Mouse (Mus musculus): Measurements from ENCODE around the gene Hspa1l.
"Not testable (repeated sequence)": the region's sequence is repeated elsewhere in the genome, so short reads cannot be mapped to it uniquely, and the experiment has no call there.

Gene Hspa1l

GRCm38 (mm10) chr17:34951636-34952377, 20.7 kb upstream of the Hspa1l start:
- DNase-seq, result no peak

DNA sequence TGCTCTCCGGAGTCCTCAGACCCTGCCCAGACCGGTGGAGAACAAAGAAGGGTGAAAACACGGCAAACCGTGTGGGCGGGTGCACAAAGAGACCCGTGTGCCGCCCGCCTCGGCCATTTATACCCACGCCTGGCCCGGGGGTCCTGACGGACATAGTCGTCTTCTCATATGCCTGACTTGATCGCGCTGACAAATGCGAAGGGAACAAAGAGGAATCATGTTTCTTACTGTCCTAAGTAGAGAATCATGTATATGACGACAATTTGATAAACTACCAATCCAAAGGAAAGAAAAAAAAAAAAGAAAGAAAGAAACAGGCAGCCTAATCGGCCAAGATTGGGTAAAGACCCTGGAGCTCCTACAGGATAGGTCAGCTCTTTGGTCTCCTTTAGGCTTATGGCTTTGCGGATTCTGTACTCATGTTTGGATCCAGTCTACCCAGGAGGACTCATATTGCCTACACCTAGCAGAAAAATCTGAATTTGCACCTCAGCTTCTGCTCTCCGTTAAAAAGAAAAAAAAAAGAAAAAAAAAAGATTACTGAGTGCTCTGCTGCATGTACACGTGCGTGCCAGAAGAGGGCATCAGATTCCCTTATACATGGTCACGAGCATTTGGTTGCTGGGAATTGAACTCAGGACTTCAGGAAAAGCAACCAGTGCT, 20.0 kb upstream of the Hspa1l start:
- peak; percentile 81 to 85 for DNase-seq

GRCm38 (mm10) chr17:34953258-34953657, 19.2 kb upstream of the Hspa1l start:
- DNase-seq, result no peak

- no peak for DNase-seq
Observed at GRCm38 (mm10) chr17:34953904-34954303, 18.6 kb upstream of the Hspa1l start.

GRCm38 (mm10) chr17:34954831-34955230, 17.7 kb upstream of the Hspa1l start:
- DNase-seq, result peak in 1 of 2 experiments; percentile 17

DNA sequence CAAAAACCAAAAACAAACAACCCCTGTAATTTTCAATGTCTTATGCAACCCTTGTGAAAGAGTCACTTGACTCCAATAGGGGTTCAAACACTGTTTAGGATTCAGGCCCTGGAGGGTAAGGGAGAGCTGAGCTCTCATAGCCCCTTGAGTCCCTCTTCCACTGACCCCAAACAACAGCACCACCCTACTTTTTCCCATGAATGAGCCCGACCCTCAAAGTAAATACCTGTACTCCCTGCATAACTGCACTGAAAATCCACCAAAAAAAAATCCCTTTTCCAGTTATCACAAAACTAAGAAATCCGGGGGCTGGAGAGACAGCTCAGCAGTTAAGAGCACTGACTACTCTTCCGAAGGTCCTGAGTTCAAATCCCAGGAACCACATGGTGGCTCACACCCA, 16.6 kb upstream of the Hspa1l start:
- DNase-seq, result no peak

DNA sequence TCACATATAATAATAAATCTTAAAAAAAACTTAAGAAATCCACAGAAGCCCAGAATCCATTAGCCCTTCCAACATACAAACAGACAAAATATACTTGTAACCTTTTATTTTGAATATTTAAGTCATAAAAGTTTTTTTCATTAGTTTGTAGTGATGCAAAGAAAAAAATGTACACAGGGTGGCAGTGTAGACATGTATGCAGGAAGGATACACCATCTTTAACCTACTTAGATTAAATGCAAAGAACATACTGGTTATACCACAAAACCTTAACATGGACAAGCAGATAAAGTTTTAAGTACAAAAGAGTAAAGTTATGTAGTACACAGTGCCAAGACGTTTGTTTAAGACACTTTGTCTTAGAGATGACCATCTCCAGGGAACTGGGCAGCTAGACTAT, 16.2 kb upstream of the Hspa1l start:
- DNase-seq, result no peak

DNA sequence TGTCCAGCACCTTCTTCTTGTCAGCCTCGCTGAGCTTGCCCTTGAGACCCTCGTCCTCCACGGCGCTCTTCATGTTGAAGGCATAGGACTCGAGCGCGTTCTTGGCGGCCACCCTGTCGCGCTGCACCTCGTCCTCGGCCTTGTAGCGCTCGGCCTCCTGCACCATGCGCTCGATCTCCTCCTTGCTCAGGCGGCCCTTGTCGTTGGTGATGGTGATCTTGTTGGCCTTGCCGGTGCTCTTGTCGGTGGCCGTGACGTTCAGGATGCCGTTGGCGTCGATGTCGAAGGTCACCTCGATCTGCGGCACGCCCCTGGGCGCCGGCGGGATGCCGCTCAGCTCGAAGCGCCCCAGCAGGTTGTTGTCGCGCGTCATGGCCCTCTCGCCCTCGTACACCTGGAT, 15.2 kb upstream of the Hspa1l start:
- DNase-seq, result peak in 1 of 2 experiments; percentile 37

DNA sequence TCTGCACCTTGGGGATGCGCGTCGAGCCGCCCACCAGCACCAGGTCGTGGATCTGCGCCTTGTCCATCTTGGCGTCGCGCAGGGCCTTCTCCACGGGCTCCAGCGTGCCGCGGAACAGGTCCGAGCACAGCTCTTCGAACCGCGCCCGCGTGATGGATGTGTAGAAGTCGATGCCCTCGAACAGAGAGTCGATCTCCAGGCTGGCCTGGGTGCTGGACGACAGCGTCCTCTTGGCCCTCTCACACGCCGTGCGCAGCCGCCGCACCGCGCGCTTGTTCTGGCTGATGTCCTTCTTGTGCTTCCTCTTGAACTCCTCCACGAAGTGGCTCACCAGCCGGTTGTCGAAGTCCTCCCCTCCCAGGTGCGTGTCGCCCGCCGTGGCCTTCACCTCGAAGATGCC, 14.5 kb upstream of the Hspa1l start:
- DNase-seq, result not testable (repeated sequence)

DNA sequence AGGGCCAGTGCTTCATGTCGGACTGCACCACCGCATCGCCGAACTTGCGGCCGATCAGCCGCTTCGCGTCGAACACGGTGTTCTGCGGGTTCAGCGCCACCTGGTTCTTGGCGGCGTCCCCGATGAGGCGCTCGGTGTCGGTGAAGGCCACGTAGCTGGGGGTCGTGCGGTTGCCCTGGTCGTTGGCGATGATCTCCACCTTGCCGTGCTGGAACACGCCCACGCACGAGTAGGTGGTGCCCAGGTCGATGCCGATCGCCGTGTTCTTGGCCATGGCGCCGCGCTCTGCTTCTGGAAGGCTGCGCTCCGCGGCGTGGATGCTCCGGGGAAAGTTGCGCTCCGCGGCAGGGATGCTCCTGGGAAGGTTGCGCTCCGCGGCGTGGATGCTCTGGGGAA, 13.8 kb upstream of the Hspa1l start:
- not testable (repeated sequence) for DNase-seq

- DNase-seq, result peak; percentile 85 to 90
Observed at GRCm38 (mm10) chr17:34959130-34959778, 13.2 kb upstream of the Hspa1l start, which contains the start of gene Hspa1b. Gene Hspa1b (minus strand): TSS chr17:34959238.

DNA sequence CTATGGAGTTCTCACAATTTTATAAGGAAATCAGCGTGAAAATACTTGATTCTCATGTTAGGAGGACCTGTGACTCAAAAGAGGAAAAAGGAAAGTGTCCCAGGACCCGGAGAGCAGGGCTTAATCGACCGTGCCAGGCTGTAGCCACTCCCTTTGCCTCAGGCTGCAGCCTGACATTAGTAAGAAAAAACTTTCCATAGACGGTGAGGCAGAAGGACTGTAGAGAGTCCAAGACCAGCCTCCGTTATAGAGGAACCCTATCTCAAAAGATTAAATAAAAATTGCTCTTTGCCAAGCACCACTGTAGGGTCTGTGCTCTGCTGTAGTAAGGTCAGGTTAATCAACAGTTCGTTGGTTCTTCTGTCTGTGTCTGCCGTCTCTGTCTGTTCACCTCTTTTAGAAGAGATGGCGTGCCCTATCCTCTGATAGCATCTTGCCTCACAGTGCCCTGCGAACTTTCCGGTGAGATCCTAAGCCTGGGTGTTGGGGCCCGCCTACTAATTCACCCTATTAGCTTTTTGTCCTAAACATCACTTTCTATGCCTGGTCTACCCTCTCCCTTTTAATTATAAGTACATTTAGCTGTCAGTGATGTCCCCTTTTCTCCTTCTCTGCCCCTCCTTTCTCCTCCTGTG, 12.5 kb upstream of the Hspa1l start:
- peak; percentile 68 to 83 for DNase-seq

DNA sequence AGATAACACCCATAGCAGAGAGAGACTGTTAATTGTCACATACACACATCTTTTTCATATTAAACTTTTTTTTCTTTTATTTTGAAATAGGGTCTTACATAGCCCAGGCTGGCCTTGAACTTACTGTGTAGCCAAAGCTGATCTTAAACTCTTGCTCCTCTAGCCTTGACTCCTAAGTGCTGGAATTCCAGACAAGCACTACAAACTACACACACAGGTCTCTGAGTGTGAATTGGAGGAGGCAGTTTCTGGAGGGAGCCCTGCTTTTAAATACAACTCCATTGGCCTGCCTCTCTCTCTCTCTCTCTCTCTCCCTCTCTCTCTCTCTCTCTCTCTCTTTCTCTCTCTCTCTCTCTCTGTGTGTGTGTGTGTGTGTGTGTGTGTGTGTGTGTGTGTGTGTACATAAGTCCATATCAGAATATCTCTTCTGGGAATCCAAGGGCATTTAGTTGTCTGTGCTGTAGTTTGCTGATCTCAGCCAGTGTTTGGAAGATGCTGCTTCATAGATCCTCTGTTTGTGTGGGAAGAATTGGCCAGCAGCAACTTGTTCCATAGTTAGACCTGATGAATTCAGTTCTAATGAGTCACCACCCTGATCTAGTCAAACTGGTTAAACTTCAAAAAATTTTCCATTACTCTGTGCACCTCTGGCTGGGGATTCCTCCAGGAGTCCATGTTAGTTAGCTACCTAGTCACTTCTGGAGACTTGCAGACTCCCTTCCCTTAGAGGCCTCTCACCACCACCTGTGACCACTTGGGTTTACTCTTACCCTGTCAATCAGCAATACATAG, 11.6 kb upstream of the Hspa1l start:
- no peak for DNase-seq

DNA sequence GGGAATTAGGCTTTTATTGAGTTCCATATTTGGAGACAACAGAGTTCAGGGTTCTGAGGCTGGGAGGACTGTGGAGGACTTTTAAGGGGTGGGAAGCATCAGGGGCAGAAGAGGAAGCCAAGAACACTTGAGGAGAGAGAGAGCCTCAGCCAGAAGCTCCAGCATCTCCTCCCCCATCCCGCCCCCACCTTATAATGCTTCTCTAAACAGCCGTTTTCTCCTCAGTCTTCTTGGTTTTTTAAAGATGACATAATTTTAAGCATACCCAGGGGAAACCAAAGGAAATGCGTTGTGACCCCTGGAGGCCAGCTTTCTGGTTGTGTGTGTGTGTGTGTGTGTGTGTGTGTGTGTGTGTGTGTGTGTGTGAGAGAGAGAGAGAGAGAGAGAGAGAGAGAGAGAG, 10.4 kb upstream of the Hspa1l start:
- DNase-seq, result peak in 1 of 2 experiments; percentile 54

DNA sequence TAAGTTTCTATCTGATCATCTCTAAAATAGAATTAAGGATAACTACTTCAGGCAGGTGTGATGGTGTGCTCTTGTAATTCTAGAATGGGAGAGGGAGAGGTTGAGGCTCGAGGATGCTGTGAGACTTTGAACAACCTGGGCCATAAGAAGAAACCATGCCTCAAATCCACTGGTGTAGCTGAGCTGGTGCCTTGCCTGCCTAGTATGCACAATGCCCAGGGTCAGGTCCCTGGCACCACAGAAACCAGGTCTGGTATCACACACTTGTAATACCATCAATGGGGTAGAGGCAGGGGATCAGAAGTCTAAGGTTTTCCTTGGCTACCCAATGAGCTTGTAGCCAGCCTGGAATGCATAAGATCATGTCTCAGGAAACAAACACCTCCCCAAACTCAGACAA, 9.7 kb upstream of the Hspa1l start:
- DNase-seq, result no peak

- DNase-seq, result peak; percentile 48 to 82
Observed at GRCm38 (mm10) chr17:34964640-34965049, 7.9 kb upstream of the Hspa1l start.

DNA sequence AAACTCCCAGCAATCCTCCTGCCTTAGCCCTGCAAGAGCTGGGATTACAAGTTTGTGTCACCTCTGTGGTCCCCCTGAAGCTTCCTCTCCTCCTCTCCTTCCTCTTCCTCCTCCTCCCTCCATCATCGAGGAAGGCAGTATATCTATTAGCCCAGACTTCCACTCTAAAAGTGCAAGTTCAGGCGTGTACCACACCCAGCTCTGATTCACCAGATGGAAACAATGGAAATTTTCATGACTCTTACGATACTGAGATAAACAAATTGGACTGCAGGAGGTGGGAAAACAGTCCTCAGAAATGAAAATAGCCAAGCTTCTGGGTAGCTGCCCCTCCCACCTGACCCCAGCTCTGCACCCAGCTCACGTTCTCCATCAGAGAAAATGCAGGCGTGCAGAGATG, 6.9 kb upstream of the Hspa1l start:
- DNase-seq, result no peak

DNA sequence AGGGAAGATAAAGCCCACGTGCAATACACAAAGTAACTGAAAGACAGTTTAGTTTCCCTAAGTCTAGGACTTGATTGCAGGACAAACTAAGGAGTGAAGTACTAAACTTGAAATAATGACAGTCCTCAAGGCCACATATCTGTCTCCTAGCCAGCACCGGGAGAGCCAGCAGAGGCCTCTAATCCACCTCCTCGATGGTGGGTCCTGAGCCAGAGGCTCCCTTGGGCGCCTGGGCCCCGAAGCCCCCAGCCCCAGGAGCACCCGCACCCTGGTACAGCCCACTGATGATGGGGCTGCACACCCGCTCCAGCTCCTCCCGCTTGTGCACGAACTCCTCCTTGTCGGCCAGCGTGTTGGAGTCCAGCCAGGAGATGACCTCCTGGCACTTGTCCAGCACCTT, 2.7 kb upstream of the Hspa1l start, which contains the start of gene Gm20481:
Gene Gm20481 (plus strand): TSS at position 91 of the 400 bp plus-strand sequence.
- DNase-seq, result not testable (repeated sequence)

DNA sequence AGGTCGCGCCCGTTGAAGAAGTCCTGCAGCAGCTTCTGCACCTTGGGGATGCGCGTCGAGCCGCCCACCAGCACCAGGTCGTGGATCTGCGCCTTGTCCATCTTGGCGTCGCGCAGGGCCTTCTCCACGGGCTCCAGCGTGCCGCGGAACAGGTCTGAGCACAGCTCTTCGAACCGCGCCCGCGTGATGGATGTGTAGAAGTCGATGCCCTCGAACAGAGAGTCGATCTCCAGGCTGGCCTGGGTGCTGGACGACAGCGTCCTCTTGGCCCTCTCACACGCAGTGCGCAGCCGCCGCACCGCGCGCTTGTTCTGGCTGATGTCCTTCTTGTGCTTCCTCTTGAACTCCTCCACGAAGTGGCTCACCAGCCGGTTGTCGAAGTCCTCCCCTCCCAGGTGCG, 1.7 kb upstream of the Hspa1l start:
- DNase-seq, result not testable (repeated sequence)

DNA sequence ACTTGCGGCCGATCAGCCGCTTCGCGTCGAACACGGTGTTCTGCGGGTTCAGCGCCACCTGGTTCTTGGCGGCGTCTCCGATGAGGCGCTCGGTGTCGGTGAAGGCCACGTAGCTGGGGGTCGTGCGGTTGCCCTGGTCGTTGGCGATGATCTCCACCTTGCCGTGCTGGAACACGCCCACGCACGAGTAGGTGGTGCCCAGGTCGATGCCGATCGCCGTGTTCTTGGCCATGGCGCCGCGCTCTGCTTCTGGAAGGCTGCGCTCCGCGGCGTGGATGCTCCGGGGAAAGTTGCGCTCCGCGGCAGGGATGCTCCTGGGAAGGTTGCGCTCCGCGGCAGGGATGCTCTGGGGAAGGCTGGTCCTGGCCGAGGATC, 822 bp upstream of the Hspa1l start:
- DNase-seq, result not testable (repeated sequence)

- DNase-seq, result peak in 1 of 2 experiments; percentile 57
Observed at GRCm38 (mm10) chr17:34975581-34976492, 3.3 kb downstream of the Hspa1l start.
